In the genomic region with DNA sequence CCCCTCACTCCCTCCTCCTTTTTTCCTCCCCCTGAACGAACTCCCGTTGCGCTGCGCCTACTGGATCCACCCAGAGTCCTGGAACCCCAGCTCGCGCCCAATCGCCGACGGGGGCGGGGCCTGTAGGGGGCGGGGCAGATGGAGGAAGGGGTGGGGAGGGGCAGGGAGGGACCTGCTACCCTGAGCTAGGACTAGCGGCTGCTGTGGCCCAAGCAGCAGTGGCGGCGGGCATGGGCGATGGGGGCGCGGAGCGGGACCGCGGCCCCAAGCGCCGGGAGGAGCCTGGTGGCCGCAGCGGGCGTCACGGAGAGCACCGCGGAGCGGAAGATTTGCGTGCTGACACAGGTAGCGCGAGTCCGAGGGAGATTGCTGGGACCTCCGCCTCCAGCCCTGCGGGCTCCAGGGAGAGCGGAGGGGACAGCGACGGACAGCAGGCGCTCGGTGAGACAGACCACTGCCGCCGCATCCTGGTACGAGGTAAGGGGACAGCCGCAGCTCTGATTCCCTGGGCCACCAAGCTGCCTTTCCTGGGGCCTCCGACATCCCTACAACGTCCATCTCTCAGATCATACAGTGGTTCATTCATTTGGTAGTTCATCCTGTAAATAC, we compare ENCODE assay signal across 9 mouse cellular contexts. TPM values are rescaled to one million over a fixed set of nuclear protein-coding genes. Genes with fewer than 3 reads are reported as not detected.
DNase-seq lines count a peak whose midpoint lies in the region; ATAC-seq lines count a peak whose summit lies in the region.
"Had no signal": no experiment of that assay in that cellular context is flagged by ENCODE, and none has a peak within 500 bp of the region (broad histone marks: within the 10 kb centered on the region; RNA-seq: fewer than 3 reads in every experiment).

Gene Vax2 (plus strand): TSS at position 198 of the 609 bp plus-strand sequence.

- peak; percentile 57 for ATAC-seq in granulocyte monocyte progenitor cell, adult 5-6 weeks (replicated peaks; ENCODE audit: poor library complexity, severe bottlenecking)
- ATAC-seq in intestine, embryonic 16.5 days = peak; percentile 94
- ATAC-seq in neural tube, embryonic 15.5 days (ENCODE audit: low FRiP score) = peak; percentile 60; the same call in 1 of the 2 replicates

- H3K4me1 ChIP-seq in intestine, embryonic 16.5 days (ENCODE audit: control insufficient read depth, insufficient read depth, low read length) = peaks cover 19% of the 10 kb centered on the region
- peaks cover 19% of the 10 kb centered on the region for H3K4me1 ChIP-seq in neural tube, embryonic 15.5 days

- H3K9me3 ChIP-seq in intestine, embryonic 16.5 days (ENCODE audit: control insufficient read depth, low read length) = no peaks in the 10 kb centered on the region
- H3K9me3 ChIP-seq in neural tube, embryonic 15.5 days (replicated peaks) = no peaks in the 10 kb centered on the region

- H3K9ac ChIP-seq in intestine, embryonic 16.5 days (ENCODE audit: low read depth, low read length) = 0 out of 2 replicates have a peak within 1 kb of the TSS, but pooled peaks have one; percentile 8
- H3K9ac ChIP-seq in neural tube, embryonic 15.5 days (replicated peaks) = no peak within 1 kb of the TSS

- peak; percentile 98 for DNase-seq in Muller cell, postnatal 12 days (ENCODE audit: inconsistent ontology term)
- peak; percentile 35 for DNase-seq in c-Kit-positive CD71-positive TER-119-negative erythroid progenitor cells, embryonic 14.5 days (ENCODE audit: low read depth)
- peak; percentile 58 to 61 for DNase-seq in lung, adult 18-20 months
- DNase-seq in right cerebral cortex, adult 18-20 months = no peak
- DNase-seq in cerebellum, postnatal 36 days = no peak

- H3K27me3 ChIP-seq in intestine, embryonic 16.5 days (replicated peaks; ENCODE audit: control insufficient read depth, insufficient read depth, low read length) = peaks cover 95% of the 10 kb centered on the region
- H3K27me3 ChIP-seq in neural tube, embryonic 15.5 days (replicated peaks) = peaks cover 98% of the 10 kb centered on the region

- WGBS in intestine, embryonic 16.5 days = 0% methylated on average over 46 of the region's 46 CpGs
- WGBS in neural tube, embryonic 15.5 days = under 1% methylated on average over 46 of the region's 46 CpGs

- H3K4me3 ChIP-seq in intestine, embryonic 16.5 days (ENCODE audit: low read length) = peak within 1 kb of the TSS; percentile 49
- peak within 1 kb of the TSS; percentile 27 for H3K4me3 ChIP-seq in neural tube, embryonic 15.5 days (replicated peaks)

- H3K36me3 ChIP-seq in intestine, embryonic 16.5 days (ENCODE audit: control insufficient read depth, insufficient read depth, low read length) = no peaks in the 10 kb centered on the region
- H3K36me3 ChIP-seq in neural tube, embryonic 15.5 days = no peaks in the 10 kb centered on the region

- H3K4me2 ChIP-seq in intestine, embryonic 16.5 days (ENCODE audit: low read depth, low read length) = peak within 1 kb of the TSS; percentile 78
- H3K4me2 ChIP-seq in neural tube, embryonic 15.5 days = peak within 1 kb of the TSS; percentile 56

- no peak within 1 kb of the TSS for H3K27ac ChIP-seq in intestine, embryonic 16.5 days (ENCODE audit: low read length)
- H3K27ac ChIP-seq in neural tube, embryonic 15.5 days (replicated peaks) = no peak within 1 kb of the TSS

RNA-seq across cellular contexts. Expression of gene Vax2, which starts in this region (rescaled TPM):
- not detected in 2 replicates for total RNA-seq in granulocyte monocyte progenitor cell, adult 5-6 weeks (2014; fragmentation: Nextera tagmentation)
- total RNA-seq in granulocyte monocyte progenitor cell, adult 5-6 weeks (2017) = not detected in 2 replicates
- not detected in 2 replicates for polyA plus RNA-seq in intestine, embryonic 16.5 days (2015; fragmentation: Nextera tagmentation; extraction: Ambion mirVana)
- polyA plus RNA-seq in neural tube, embryonic 15.5 days (2015; fragmentation: Nextera tagmentation; extraction: Ambion mirVana) = not detected in 2 replicates
- total RNA-seq: layer of hippocampus, postnatal 10 days had no signal

Comparison
In these comparisons a context has a peak if more than half of its experiments do, and no peak if none do; other contexts are left out.
1. Peak in ATAC-seq in granulocyte monocyte progenitor cell, adult 5-6 weeks; RNA of the gene not detected or under 1 TPM.
2. Peak in ATAC-seq, H3K4me3 ChIP-seq, H3K9ac ChIP-seq and H3K4me2 ChIP-seq in intestine, embryonic 16.5 days; RNA of the gene not detected or under 1 TPM.
3. Peak in ATAC-seq, H3K4me3 ChIP-seq and H3K4me2 ChIP-seq in neural tube, embryonic 15.5 days; RNA of the gene not detected or under 1 TPM.
4. DNase-seq: peak in Muller cell, postnatal 12 days (single experiment), c-Kit-positive CD71-positive TER-119-negative erythroid progenitor cells, embryonic 14.5 days (single experiment) and lung, adult 18-20 months (2 of 2); none in right cerebral cortex, adult 18-20 months (single experiment) and cerebellum, postnatal 36 days (0 of 2).
5. Peak in every context shown above with its lines, with median percentiles within 50 percentile points of each other: ATAC-seq.